Mouse (Mus musculus) macrophage (primary cell): ENCODE data around the gene Med7. TPM values are rescaled to one million over a fixed set of nuclear protein-coding genes. Genes with fewer than 3 reads are reported as not detected.

Experiments used
- H3K27ac ChIP-seq: fragments of 350-480 bp; formaldehyde crosslinking; 2 replicates; pipeline ENCODE4 v1.9.0; 2021
- H3K36me3 ChIP-seq: fragments of 350-480 bp; formaldehyde crosslinking; 2 replicates; pipeline ENCODE4 v1.9.0; 2021; ENCODE audit errors: inconsistent target
- H3K4me3 ChIP-seq: fragments of 350-480 bp; formaldehyde crosslinking; 2 replicates; pipeline ENCODE4 v1.9.0; 2021; ENCODE audit errors: inconsistent target
- H3K79me2 ChIP-seq: fragments of 350-480 bp; formaldehyde crosslinking; 2 replicates; pipeline ENCODE4 v1.9.0; 2021; ENCODE audit errors: inconsistent target
- WGBS: methylation state at CpG from one replicate; pipeline ENCODE4 v1.1.7; 2026; ENCODE audit warnings: inconsistent platforms; ENCODE audit not compliant: missing documents; 5-methylcytosine and 5-hydroxymethylcytosine counted together
- polyA plus RNA-seq: library from polyadenylated mRNA; stranded (reverse); fragments of 250-400 nt; gene quantifications from 3 replicates; pipeline ENCODE4 v1.2.4, GENCODE M21; 2018; ENCODE audit warnings: inconsistent platforms
- total RNA-seq, 78 experiments: library from RNA; depleted of rRNA; stranded (reverse); fragments of 250-400 nt; gene quantifications; 1 replicate in 9 of 78; 2 replicates in 24 of 78; 3 replicates in 43 of 78; 4 replicates in 2 of 78; pipeline ENCODE4 v1.2.4; 2018; ENCODE audit warnings: inconsistent platforms in 56 of 78

The Med7 gene
- 10 to 100 TPM; 20.7 to 69.8 (median 37.3) TPM for total RNA-seq (2018; cell fraction: chromatin; rRNA removed)
- 10 to 100 TPM; 22.4 to 46.9 (median 30.6) TPM for total RNA-seq (2018; cell fraction: cytosol; rRNA removed)
- total RNA-seq (2018; cell fraction: nucleus; rRNA removed), result 100 to 1,000 TPM in 2 of 26 experiments, 10 to 100 TPM in 24; 30.9 to 114 (median 61.9) TPM
- 27.5 to 43.6 TPM (median 39.4 TPM) in 3 replicates for polyA plus RNA-seq

GRCm38 (mm10) chr11:46436760-46437458 is at the start of gene Med7:
Gene Med7, plus strand, starts transcription at chr11:46436925.
- peak within 1 kb of the TSS; percentile 95 for H3K4me3 ChIP-seq
- H3K36me3 ChIP-seq, result 0 out of 2 replicates have a peak, but pooled peaks cover 11% of the 10 kb centered on the region
- peaks cover 49% of the 10 kb centered on the region for H3K79me2 ChIP-seq
- H3K27ac ChIP-seq, result peak within 1 kb of the TSS; percentile 73
- 1% methylated on average over 53 of the region's 59 CpGs for WGBS

GRCm38 (mm10) chr11:46387061-46387460 is 49.7 kb upstream of the Med7 start:
- Histone ChIP-seq H3K27ac (no peak overlapping the region), H3K36me3 (no peaks in the 10 kb centered on the region), H3K79me2 (no peaks in the 10 kb centered on the region), H3K4me3 (no peak overlapping the region)
- 98% methylated on average over 8 of the region's 8 CpGs for WGBS

DNA sequence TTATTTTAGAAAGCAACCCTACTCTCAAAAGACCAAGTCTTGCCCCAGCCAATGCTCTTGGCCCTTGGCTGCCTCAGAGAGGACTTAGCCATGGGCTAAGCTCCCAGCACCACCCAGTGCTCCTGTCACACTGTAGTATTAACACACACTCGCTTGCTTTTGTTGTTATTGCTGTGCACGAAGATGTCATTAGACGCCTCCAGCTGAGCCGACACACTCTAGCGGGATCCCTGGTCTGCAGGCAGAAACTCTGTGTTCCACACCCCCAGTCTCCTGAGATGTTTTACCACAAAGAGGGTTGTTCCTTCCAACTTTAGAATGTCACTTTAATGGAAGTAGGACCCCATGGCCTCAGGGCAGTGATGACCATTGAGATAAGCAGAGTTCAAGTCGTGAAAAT is 48.3 kb upstream of the Med7 start:
- Histone ChIP-seq H3K36me3 (no peaks in the 10 kb centered on the region), H3K79me2 (no peaks in the 10 kb centered on the region), H3K4me3 (no peak overlapping the region), H3K27ac (no peak overlapping the region)
- WGBS, result 85% methylated on average over 6 of the region's 6 CpGs

DNA sequence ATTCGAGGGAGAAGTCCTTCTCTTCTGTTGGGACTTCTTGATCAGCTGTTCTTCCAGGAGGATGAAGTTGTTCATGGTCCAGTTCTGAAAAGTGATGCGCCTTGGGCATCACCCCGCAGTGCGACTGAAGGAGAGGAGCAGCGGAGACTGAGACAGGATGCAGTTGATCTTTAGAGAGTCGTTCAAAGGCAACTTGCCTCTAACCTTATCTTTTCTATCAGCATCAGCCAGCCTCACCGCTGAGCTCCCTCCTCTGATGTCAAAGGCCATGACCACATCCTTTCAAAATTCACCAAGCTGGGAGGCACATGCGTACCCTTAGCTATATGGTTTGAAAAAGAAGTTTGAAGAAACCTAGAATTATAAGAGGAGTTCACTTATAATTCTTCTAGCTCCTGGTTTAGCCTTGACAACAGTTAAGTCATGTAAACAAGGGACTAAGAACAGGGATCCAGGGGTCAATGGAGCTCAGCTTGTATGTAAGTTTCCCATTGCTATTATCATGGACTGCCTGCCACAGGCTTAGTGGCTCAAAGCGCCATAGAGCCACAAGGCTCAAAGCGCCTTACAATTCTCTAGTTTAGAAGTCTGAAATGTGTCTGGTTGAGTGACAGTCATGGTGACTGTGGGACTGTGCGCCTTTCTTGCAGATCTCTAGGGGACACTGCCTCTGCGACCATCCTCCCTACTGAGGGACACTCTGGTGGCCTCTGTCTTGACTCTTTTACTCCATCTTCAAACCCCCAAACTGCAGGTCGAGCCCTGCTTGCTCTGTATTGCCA is 47.2 kb upstream of the Med7 start, which contains the start of gene Itk:
Gene Itk (minus strand): TSS at position 180 of the 782 bp plus-strand sequence.
- Histone ChIP-seq H3K4me3 (no peak within 1 kb of the TSS), H3K79me2 (no peaks in the 10 kb centered on the region), H3K27ac (no peak within 1 kb of the TSS), H3K36me3 (no peaks in the 10 kb centered on the region)
- 66% methylated on average over 13 of the region's 13 CpGs for WGBS

- WGBS, result 83% methylated on average over 1 of the region's 3 CpGs
- Histone ChIP-seq H3K36me3 (no peaks in the 10 kb centered on the region), H3K79me2 (no peaks in the 10 kb centered on the region), H3K27ac (no peak overlapping the region), H3K4me3 (no peak overlapping the region)
These were observed 46.1 kb upstream of the Med7 start for GRCm38 (mm10) chr11:46390621-46391020.

GRCm38 (mm10) chr11:46392890-46393289 is 43.8 kb upstream of the Med7 start:
- no peaks in the 10 kb centered on the region for H3K79me2 ChIP-seq
- no peak overlapping the region for H3K27ac ChIP-seq
- no peak overlapping the region for H3K4me3 ChIP-seq
- WGBS, result 76% methylated on average over 7 of the region's 7 CpGs
- no peaks in the 10 kb centered on the region for H3K36me3 ChIP-seq

GRCm38 (mm10) chr11:46393413-46393812 is 43.3 kb upstream of the Med7 start:
- H3K36me3 ChIP-seq, result no peaks in the 10 kb centered on the region
- H3K27ac ChIP-seq, result no peak overlapping the region
- H3K4me3 ChIP-seq, result no peak overlapping the region
- no peaks in the 10 kb centered on the region for H3K79me2 ChIP-seq
- WGBS, result 97% methylated on average over 4 of the region's 4 CpGs

DNA sequence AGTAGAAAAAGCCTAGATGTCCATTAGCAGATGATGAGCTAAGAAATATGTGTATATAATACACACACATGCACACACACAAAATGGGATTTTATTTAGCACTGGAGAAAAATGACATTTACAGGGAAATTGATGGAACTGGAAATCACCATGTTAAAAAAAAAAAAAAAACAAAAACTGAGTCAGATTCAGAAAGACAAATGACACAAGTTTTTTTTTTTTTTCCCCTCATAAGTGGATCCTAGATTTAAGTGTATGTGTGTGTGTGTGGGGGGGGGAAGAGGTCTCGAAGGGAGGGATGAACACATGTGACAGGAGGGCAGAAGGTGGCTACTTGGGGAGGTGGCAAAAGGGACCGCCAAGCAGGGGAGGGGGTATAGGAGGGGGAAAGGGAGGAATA is 41.6 kb upstream of the Med7 start:
- no peaks in the 10 kb centered on the region for H3K36me3 ChIP-seq
- H3K79me2 ChIP-seq, result no peaks in the 10 kb centered on the region
- H3K27ac ChIP-seq, result no peak overlapping the region
- whole genome bisulfite sequencing, result 100% methylated on average over 2 of the region's 2 CpGs
- H3K4me3 ChIP-seq, result no peak overlapping the region

DNA sequence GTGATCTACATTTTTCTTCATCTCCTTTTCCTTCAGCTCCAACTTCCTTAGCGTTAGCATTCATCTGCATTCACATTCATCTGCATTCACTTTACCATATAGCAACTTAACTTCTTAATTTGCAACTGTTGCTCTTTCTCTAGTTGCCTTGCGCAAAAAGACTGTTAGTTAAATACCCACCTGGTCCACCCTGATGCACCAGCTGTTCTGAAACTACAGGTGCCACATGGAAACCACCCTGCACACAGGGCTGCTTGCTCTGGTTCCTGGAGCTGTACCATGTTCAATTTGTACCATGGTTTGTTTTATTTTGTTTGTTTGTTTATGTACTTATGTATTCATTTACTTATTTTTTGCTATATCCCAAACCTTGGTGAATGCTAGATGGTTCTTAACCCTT is 41.0 kb upstream of the Med7 start:
- WGBS, result 96% methylated on average over 2 of the region's 2 CpGs
- H3K27ac ChIP-seq, result no peak overlapping the region
- no peak overlapping the region for H3K4me3 ChIP-seq
- no peaks in the 10 kb centered on the region for H3K79me2 ChIP-seq
- no peaks in the 10 kb centered on the region for H3K36me3 ChIP-seq

DNA sequence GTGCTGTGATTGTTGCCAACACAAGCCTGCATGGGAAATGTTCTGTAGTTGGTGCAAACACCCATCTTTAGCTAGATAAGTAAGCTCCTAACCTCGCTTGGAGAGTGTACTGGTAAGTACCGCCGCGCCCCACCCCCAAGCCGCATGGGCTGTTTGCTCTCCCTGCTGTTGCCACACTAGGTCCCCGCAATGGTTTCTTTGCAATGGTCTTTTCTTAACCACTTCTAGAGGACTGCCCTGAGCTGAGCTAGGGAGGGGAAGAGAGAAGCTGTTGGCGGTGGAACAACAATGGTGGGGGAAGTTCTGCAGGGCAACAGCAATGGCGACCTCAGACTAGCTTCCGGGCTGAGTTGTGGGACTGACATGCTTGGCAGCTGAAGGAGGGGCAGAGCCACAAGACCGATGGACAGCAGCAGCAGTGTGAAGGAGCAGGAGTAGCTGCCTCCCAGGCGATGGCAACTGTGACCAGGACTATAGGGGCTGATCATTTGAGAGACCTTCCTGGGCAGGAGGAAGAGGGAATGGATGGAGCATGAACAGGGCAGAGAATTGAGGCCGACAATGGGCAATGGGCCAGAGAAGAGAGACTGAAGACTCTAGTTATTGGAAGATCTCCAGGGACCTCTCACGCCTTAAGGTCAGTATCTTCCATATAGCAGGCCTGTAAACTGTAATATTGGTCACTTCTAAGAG is 40.4 kb upstream of the Med7 start, which contains the start of gene Fam71b:
Gene Fam71b (plus strand): TSS at position 393 of the 693 bp plus-strand sequence.
- Histone ChIP-seq H3K79me2 (no peaks in the 10 kb centered on the region), H3K36me3 (no peaks in the 10 kb centered on the region), H3K27ac (no peak within 1 kb of the TSS), H3K4me3 (no peak within 1 kb of the TSS)
- WGBS, result 69% methylated on average over 12 of the region's 13 CpGs

- no peaks in the 10 kb centered on the region for H3K36me3 ChIP-seq
- no peak overlapping the region for H3K27ac ChIP-seq
- H3K4me3 ChIP-seq, result no peak overlapping the region
- WGBS, result 95% methylated on average over 4 of the region's 4 CpGs
- H3K79me2 ChIP-seq, result no peaks in the 10 kb centered on the region
These were observed 39.9 kb upstream of the Med7 start for GRCm38 (mm10) chr11:46396860-46397179.

GRCm38 (mm10) chr11:46397900-46398299 is 38.8 kb upstream of the Med7 start:
- Histone ChIP-seq H3K27ac (no peak overlapping the region), H3K4me3 (no peak overlapping the region), H3K79me2 (no peaks in the 10 kb centered on the region), H3K36me3 (no peaks in the 10 kb centered on the region)
- 56% methylated on average over 1 of the region's 2 CpGs for WGBS

DNA sequence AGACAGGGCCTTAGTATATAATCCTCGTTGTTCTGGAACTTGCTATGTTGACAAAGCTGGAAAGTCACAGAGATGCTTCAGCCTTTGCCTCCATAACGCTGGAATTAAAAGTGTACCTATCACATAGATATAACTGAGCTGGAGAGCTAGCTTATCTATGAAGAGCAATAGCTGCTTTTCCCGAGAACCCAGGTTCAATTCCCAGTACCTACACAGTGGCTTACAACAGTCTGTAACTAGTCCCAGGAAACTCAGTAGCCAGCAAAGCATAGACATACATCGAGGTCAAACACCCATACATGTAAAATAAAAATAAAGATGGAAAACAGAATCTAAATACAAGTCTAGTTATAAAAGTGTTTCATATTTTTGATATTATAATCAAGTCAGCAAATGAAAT is 38.3 kb upstream of the Med7 start:
- 84% methylated on average over 4 of the region's 4 CpGs for WGBS
- H3K36me3 ChIP-seq, result no peaks in the 10 kb centered on the region
- no peaks in the 10 kb centered on the region for H3K79me2 ChIP-seq
- no peak overlapping the region for H3K4me3 ChIP-seq
- no peak overlapping the region for H3K27ac ChIP-seq

DNA sequence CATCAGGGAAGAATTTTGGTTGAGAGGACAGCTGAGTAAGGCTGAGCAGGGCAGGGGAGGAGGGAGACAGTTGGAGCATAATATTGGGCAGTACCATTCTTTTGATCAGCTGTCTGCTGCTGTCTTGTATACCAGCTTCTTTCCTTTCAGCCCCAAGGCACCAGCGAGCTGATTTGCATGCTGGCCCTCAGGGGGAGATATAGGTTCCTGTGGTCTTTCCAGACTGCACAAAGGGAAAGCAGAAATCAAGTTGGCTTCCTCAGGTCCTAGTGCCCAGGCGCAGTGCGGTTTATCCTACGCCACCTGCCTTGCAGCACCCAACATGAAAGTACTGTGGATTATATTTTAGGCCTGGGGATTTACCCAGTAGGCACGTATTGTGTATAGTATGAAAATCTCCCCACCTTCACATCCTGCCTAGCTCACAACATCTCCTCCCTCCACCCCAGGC is 37.8 kb upstream of the Med7 start:
- H3K36me3 ChIP-seq, result no peaks in the 10 kb centered on the region
- H3K27ac ChIP-seq, result no peak overlapping the region
- 32% methylated on average over 5 of the region's 5 CpGs for WGBS
- no peak overlapping the region for H3K4me3 ChIP-seq
- H3K79me2 ChIP-seq, result no peaks in the 10 kb centered on the region
